Mouse (Mus musculus) ovary, postnatal 36 days (tissue): ENCODE results near the gene Hapln2.
A peak's percentile ranks its signal among the peaks of the same experiment; 100 is the strongest.

Source experiments
- DNase-seq: peaks from one replicate; pipeline ENCODE4 v3.0.0; 2022; ENCODE audit warnings: low spot score, mixed read lengths

The Hapln2 gene

DNA sequence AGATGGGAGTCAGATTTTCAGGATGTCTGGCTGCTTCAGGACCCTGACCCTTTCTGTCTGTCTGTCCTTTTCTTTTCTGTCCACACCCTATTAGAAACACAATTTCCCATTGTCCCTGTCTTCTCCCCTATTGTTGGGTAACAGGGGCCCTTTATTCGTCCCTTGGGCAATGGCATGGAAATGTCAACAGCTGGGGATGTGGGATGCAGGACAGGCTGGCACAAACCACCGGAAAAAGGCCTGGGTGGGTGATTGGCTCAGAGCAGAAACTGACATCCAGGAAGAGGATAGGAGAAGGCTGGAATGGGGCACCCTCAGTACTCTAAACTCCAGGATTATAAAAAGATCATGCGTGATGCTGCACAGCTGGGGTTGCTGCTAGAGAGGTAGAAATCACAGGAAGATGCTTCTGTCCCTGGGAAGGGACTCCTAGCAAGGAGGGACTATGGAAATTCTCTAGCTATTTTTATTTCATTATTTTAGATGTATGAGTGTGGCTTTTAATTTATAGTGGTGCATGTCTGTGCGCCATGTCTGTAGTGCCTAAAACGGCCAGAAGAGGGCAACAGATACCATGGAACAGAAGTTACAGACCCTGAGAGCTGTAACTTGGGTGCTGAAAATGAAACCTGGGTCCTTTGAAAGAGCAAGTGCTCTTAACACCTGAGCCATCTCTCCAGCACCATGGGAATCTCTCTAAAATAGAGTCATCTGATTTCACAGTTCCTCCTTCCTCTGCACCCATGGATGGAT, at the start of gene Hapln2:
TSS of gene Hapln2 (minus strand) at position 150 of the 753 bp plus-strand sequence.
- DNase-seq = no peak

DNA sequence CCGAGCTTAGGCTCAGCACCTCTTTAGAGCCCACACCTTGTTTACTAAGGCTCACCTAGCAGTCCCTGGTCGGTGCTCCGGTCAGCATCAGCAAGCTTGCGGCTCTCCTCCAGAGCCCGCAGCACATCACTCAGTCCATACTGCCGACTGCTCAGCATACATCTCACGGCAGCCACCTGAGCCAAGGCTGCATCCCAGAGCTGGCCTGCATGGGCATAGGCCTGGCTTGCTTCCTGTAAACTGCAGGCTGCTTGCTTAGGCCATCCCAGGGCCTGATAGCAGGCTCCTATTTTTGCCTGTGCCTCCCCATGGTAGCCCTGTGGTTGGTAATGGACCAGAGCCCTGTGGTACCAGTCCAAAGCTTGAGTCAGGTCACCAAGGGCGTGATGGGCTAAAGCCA, 47.4 kb upstream of the Hapln2 start:
- no peak for DNase-seq

DNA sequence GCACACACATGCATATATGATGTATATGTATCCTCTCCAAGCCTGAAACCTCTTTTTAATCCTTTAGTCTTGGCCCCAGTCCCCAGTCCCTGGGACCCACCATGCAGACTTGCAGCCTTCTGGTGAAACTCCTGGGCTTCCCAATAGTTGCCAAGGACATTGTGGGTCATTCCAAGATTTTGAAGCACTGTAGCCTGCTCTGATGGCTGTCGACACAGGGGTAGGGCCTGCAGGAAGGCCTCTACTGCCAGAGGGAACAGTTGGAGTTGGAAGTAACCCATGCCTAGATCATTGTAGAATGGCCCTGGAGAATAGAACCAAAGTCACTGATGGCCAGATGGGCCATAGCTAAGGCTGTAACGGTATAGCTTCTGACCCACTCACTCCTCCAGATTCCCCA, 47.0 kb upstream of the Hapln2 start:
- DNase-seq = no peak

DNA sequence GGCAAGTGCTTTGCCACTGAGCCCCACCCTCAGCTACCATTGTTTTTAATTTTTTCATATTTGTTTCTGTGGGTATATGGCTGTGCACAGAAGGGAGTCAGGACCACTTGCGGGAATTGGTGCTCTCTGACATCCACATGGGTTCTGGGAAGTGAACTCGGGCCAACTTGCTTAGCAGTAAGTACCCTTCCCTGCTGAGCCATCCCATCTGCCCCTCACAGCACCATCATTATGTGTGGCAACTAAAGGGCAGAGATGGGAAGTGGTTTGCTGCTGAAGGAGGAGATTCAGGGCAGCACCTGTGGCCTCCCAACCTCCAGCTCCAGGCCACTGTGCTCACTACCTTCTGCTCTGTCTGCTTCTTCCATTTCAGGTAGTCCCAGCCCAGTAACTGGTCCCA, 46.2 kb upstream of the Hapln2 start:
- no peak for DNase-seq

DNA sequence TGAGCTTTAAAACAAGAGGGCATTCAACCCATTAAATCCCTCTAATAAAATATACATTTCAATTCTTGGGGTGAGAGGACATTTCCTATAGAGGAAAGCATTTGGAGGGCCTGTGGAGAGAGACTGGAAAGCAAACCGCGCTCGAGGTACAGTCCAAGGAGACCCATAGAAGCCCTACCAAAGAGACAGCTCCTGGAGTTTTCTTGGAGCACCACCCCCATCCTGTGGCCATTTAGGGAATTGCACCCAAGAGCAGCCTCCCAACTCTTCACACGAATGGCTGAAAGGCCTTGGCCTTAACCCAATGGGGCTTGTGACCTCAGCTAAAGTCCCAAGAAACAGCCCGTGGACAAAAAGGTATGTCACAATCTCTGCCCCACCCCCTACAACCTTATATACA, 44.4 kb upstream of the Hapln2 start:
- peak; percentile 82 for DNase-seq

DNA sequence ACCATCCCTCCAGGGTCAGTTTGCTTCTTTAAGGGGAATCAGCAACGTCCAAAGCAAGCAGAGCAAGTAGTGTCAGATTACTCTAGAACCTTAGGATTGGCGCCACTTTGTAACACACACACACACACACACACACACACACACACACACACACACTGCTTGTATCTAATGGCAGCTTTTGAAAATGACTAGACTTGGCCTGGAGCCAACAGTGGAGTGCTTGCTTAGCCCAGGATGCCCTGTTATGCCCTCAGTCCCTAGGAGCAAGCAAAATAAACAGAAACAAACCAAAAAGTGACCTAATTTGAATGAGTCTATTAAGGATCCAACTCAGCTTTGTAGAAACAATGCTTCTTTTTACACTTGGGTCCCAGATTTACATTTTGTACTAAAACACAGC, 41.0 kb upstream of the Hapln2 start:
- DNase-seq = no peak

DNA sequence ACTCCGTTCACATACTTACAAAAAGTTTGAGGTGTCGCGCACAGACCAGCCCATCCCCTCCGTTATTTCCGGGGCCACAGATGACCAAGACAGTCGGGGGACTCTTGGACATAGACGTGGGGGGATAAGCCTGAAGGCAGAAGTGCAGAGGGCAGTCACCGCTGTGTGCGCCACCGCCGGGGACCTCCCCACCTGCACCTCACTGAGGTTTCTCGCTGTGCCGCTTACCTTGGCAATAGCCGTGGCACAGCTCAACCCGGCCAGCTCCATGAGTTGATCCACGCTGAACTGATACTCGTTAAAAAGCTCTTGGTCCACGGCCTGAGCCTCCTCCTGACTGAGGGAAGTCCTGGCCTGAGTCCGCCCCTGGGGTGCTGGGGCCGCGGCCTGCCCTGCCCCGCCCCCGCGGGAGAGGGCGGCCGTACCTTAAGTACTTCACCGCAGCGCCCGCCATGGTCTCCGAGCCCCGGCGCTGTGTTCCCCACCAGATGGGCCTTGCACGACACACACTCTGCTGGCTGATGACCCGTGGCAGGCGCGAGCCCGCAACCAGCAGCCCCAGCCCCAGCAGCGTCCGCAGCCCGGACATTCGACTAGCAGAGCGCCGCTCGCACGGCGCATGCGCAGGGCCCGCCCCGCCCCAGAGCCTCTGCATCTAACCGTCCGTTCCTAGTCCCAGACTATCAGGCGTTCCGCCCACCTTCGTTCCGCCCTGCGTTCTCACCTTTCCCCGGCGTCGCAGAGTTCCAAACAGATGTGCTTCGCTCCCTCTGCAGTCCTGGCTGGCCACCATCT, 30.7 kb upstream of the Hapln2 start, which contains the start of gene Naxe:
TSS of gene Naxe (minus strand) at position 594 of the 795 bp plus-strand sequence.
- peak; percentile 87 for DNase-seq

DNA sequence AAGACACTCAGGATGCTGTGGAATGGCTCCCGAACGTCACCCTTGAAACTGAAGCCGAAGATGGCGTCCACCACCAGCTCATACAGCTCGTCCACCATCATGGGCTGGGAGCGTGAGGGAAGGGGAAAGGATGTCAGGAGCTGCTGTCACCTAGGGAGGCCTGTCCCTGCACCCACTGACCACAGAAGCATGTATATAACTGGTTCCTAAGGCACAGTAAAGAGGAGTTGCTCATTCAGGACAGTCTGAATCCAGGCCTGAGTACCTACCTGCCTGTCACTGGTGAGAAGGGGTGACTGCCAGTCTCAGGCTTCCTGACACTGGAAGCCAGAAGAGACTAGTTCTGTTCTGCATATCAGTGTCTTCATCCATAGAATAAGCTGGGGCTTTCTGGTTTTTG, 29.6 kb upstream of the Hapln2 start:
- no peak for DNase-seq

DNA sequence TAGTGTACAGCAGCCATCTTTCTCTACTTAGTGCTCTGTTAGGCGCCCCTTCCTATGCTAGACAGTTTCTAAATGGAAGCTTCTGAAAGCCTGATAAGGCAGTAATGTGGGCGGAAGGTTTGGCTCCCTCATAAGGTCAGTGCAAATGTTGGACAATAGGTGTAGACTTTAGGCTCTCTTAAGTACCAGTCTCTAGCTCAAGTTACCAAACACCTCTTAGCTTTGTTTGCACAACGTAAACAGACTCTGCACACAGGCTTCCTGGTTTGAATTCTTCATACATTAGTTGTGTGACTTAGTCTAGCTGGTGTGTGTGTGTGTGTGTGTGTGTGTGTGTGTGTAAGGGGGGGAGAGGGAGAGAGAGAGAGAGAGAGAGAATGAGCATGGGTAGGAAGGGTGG, 22.1 kb upstream of the Hapln2 start:
- DNase-seq = no peak

DNA sequence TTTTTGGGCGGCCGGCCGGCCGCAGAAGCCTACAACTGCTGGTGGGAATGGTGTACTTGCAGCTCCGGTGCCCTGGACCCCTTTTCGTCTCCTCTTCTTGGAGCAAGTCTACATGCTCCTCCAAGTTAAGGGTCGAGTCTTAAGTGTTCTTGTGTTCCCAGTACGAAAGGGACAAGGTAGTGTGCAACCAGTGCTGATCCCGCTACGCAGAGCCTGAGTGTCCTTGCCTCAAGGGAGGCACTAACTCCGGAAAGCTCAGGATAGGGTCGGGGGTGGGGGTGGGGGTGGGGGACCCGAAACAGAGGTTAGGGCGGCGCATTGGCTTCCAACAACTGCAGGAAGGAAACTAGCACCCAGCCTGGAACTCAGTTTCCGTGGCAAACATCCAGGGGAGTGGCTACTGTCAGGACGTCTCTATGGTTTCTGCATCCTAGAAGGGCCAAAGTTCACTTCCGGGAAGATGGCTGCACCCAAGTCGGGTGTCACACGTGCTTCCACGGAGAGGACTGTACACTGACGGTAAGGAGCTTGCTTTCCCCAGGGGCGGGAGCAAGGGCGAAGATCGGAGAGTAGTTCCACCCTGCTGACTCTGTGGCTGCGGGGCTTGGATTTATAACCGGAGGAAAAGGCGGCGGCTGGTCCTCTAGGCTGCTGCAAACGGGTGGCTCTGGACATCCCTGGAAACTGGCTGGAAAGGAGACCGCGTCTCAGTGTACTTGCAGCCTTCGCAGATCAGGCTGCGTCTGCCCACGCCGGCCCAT, 15.5 kb upstream of the Hapln2 start, which contains the start of gene Gpatch4:
TSS of gene Gpatch4 (plus strand) at position 448 of the 761 bp plus-strand sequence.
- DNase-seq = peak; percentile 72

DNA sequence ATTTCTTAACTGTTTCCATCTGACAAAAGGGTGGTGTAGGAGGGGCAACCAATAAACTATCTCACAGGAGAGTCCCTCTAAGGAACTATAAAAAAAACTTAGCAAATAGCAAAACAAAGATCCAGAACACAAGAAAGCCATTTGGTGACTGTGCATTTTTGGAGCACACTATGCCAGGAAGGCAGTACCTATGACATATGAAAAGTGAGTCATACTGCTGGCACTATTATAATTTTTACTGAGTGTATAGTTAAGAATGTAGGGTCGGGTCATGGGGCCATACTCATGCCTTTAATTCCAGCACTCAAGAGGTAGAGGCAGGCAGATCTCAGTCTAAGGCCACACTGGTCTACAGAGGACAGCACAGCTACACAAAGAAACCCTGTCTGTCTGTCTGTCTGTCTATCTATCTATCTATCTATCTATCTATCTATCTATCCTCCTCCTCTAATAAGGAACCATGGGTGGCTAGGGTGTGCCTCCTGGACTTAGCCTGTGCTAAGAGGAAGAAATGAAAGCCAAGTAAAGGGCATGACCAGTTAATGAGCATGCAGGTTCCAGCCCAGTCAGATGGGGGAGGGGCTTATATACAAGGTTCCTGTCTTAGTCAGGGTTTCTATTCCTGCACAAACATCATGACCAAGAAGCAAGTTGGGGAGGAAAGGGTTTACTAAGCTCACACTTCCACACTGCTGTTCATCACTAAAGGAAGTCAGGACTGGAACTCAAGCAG, 8.3 kb upstream of the Hapln2 start:
- DNase-seq = no peak

DNA sequence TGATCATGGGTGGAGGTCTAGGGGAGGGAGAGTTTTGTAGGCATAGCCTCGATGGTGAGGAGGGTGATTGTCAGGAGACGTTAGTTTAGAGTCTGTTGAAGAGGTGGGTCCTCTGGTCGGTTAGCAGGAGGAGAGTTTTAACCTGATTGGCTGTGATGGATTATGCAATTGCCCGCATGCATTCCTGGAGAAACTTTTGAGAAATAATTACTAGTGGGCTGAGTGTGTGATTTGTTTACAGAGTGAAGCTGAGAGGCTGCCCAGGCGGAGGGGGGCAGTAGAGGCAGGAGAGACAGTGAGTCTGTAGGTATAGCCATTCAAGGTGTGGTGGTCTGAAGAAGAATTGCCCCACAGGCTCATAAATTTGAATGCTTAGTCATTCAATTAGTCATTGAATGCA, 6.1 kb upstream of the Hapln2 start:
- no peak for DNase-seq

DNA sequence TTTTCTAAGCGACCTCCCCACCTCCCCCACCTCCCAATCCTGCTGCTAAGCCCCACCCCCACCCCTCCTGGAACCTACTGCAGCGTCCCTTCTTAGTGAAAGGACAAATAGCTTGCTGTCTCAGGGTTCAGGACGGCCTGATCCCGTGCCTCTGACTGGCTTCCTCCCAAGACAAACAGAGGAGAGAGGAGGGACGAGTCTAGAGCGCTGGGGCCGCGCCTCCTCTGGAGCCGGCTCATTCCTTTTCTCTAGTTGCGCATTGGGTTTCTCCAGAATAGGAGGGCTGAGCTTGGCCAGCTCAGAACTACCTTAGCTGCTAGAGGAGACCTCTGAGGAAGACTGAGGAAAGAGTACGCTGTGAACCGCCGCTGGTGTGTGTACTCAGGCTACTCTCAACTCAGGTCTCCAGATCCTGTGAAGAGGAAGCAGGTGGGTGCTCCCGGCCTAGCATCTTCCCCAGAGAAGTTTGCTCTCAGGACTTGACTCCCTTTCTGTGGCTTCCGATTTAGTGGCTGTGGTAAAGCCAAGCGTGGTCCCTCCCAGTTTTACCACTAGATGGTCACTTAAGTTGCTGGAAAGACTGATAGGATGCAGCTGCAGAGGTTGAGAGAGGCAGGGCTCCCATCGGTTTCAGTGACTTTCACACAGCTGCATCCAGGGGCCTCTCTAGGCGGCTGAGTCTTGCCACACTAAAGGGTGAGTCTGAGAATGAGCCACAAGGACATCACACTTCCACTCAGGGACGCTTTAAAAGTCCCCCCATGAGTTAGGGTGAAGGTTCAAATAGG, 3.4 kb upstream of the Hapln2 start:
- DNase-seq = peak; percentile 69

DNA sequence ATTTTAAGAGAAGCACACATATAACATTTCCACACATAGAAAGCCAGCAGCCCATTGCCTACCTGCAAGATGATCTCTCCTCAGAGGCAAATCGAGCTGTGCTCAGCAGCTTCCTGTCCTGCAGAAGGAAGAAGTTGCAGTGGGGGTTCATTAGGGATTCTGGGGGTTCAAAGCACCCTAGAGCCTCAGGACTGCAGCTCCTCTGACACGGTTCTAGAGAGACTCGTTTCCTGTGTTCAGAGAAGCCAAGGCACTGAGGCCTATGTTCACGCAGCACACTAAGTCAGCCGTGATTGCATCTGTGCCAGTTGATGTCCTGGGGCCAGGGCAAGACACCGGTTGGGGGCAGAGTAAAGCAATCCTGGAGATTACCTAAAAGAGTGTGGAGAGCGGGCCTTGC, 560 bp downstream of the Hapln2 start:
- DNase-seq = no peak

DNA sequence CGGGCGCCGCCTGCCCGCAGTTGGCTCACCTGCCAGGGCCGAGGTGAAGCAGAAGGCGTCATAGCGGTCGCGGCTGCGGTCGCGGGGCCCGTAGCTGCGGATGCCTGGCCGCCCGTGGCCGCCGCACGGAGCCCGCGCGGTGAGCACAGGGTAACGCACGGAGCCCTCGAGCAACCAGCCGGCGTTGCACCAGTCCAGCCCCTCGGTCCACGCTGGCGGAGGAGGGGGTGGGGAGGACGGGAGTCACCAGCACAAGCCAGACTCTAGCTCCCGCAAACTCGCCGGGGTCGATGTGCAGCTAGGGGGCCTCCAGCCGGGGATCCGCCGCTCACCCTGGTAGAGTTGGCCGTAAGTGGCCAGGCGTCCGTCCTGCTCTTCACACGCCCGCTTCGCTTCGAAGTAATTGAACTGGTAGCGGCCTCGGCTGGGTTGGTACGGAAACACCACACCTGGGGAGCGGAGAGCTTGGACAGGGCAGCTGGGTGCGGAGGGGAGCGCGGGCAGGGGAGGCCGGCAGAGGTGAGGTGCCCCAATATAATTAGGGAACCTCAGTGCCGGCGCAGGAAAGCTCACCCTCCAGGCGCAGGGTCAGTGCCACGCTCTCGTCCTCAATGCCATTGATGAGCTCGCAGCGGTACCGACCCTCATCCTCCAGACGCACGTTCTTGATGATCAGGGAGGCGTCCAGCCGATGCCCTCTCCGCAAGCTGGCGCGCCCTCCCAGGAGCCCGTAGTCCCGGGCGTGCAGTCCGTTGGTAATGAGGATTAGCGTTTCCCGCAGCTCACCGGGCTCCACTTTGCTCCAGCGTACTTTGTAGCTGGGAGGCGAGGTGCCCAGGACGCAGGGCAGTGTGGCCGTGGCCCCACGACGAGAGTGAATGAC, 4.0 kb downstream of the Hapln2 start:
- peak; percentile 9 for DNase-seq

DNA sequence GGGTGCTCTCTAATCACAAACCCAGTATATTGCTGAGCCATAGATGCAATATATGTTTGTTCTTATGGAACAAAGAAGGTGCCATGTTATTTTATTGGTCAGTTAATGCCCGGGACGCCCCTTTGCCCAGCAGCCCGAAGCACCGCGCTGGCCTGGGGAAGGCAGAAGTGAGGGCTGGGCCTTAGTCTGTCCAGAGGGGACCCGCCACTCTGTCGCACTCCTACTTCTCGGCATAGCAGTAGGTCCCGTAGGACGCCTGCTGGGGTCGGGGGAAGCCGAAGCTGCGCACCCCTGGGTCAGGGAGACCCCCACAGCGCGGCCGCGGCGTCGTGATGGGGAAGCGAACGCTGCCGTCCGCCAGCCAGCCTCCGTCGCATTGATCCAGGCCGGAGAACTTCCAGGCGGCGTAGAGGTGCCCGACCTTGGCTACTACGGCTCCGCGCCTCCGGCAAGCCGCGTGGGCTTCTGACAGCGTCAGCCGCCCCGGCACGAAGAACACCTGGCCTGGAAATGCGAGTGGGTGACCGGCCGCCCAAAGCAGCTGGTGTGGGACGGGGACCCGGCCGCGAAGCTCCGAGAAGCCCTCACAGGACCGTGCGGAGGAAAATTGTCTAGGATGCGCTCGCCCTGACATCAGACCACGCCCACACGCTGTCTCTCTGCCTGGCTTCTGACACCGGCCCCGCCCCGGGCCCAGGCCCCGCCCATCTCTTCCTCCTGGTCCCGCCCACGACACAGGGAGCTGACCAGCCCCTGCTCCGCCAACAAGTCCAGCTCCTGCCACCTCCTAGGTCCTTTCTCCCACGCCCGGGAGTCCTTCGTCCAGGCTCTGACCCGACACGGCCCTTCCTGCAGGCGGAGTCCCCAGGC, 4.8 kb downstream of the Hapln2 start:
- peak; percentile 92 for DNase-seq

DNA sequence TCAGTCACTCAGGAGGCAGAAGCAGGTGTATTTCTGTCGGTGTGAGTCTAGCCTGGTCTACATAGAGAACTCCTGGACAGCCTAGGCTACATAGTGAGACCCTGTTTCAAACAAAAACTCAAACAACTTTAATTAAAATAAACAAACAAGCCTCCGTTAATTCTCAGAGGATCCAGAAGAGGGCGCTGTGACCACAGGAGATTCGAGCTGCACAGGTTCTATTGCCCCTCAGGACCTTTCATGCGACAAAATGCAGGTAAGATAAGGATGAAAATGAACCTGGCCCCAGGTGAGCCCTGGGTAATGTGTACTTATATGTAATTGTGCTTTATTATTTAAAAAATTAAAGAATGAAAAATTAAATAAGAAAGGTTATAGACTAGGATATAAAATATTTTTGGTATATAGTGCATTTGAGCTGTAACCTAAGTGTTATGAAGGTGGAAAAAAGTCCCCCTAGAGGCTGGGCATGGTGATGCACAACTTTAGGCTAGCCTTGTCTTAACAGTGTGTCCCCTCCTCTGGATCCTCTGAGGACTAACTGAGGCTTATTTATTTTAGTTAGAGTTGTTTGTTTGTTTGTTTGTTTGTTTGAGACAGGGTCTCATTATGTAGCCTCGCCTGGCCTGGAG, 16.6 kb downstream of the Hapln2 start:
- DNase-seq = no peak
